Mouse (Mus musculus): Measurements from ENCODE around the gene Trim47. TPM values are rescaled to one million over a fixed set of nuclear protein-coding genes. Genes with fewer than 3 reads are reported as not detected.
"Not testable (repeated sequence)": the region's sequence is repeated elsewhere in the genome, so short reads cannot be mapped to it uniquely, and the experiment has no call there.

Gene Trim47
- total RNA-seq, 2 experiments from 2014 or later, result 47.1 to 50.9 TPM

- peak; percentile 53 for DNase-seq
These were observed 19.8 kb downstream of the Trim47 start for GRCm38 (mm10) chr11:116106963-116107776.

GRCm38 (mm10) chr11:116106154-116106962 lies 20.7 kb downstream of the Trim47 start:
- no peak for DNase-seq

GRCm38 (mm10) chr11:116105065-116105464 lies 21.9 kb downstream of the Trim47 start:
- no peak for DNase-seq

- peak; percentile 81 for DNase-seq
These were observed 22.9 kb downstream of the Trim47 start for GRCm38 (mm10) chr11:116104006-116104646.

- DNase-seq, result peak; percentile 44
These were observed 23.4 kb downstream of the Trim47 start for GRCm38 (mm10) chr11:116103572-116103971.

- peak; percentile 56 for DNase-seq
These were observed 24.5 kb downstream of the Trim47 start for GRCm38 (mm10) chr11:116102472-116102871.

- DNase-seq, result peak; percentile 71
These were observed 25.1 kb downstream of the Trim47 start for GRCm38 (mm10) chr11:116101931-116102381.

- no peak for DNase-seq
These were observed 26.2 kb downstream of the Trim47 start for GRCm38 (mm10) chr11:116100839-116101238.

- DNase-seq, result peak; percentile 75
These were observed 26.6 kb downstream of the Trim47 start for GRCm38 (mm10) chr11:116100385-116100784.

- DNase-seq, result no peak
These were observed 27.5 kb downstream of the Trim47 start for GRCm38 (mm10) chr11:116099462-116099861.

- no peak for DNase-seq
These were observed 28.1 kb downstream of the Trim47 start for GRCm38 (mm10) chr11:116098711-116099460.

- peak; percentile 58 for DNase-seq
These were observed 30.5 kb downstream of the Trim47 start for GRCm38 (mm10) chr11:116096213-116097108.

- peak; percentile 65 for DNase-seq
These were observed 31.4 kb downstream of the Trim47 start for GRCm38 (mm10) chr11:116095573-116095972.

- no peak for DNase-seq
These were observed 33.0 kb downstream of the Trim47 start for GRCm38 (mm10) chr11:116093771-116094565.

GRCm38 (mm10) chr11:116092959-116093358 lies 34.1 kb downstream of the Trim47 start:
- not testable (repeated sequence) for DNase-seq

- no peak for DNase-seq
These were observed 35.4 kb downstream of the Trim47 start for GRCm38 (mm10) chr11:116091591-116091990.

- DNase-seq, result no peak
These were observed 37.5 kb downstream of the Trim47 start for GRCm38 (mm10) chr11:116089545-116089944.

GRCm38 (mm10) chr11:116088741-116089394 lies 38.1 kb downstream of the Trim47 start:
- DNase-seq, result no peak

- DNase-seq, result no peak
These were observed 38.8 kb downstream of the Trim47 start for GRCm38 (mm10) chr11:116088188-116088587.
